Mouse (Mus musculus) embryo, embryonic 10 days (tissue): Measurements from ENCODE around the gene Stra6.
A peak's percentile ranks its signal among the peaks of the same experiment; 100 is the strongest.

ENCODE experiments used
- DNase-seq: peaks from one replicate; pipeline ENCODE4 v3.0.0-alpha.2; 2015; ENCODE audit warnings: low spot score

The Stra6 gene

GRCm38 (mm10) chr9:58095977-58096376 lies 32.4 kb downstream of the Stra6 start:
- DNase-seq = no peak

- DNase-seq = no peak
Measured at GRCm38 (mm10) chr9:58096629-58097301, 33.2 kb downstream of the Stra6 start.

GRCm38 (mm10) chr9:58099836-58100565 lies 36.4 kb downstream of the Stra6 start:
- no peak for DNase-seq

- DNase-seq = no peak
Measured at GRCm38 (mm10) chr9:58102013-58102412, 38.4 kb downstream of the Stra6 start.

- DNase-seq = no peak
Measured at GRCm38 (mm10) chr9:58103647-58104046, 40.1 kb downstream of the Stra6 start.

- peak; percentile 60 for DNase-seq
Measured at GRCm38 (mm10) chr9:58105595-58106169, 42.1 kb downstream of the Stra6 start.

GRCm38 (mm10) chr9:58107494-58107893 lies 43.9 kb downstream of the Stra6 start:
- no peak for DNase-seq

- DNase-seq = no peak
Measured at GRCm38 (mm10) chr9:58110787-58111186, 47.2 kb downstream of the Stra6 start.

- DNase-seq = no peak
Measured at GRCm38 (mm10) chr9:58111431-58111830, 47.8 kb downstream of the Stra6 start.

GRCm38 (mm10) chr9:58112321-58112751 lies 48.7 kb downstream of the Stra6 start:
- DNase-seq = peak; percentile 57

- DNase-seq = peak; percentile 56
Measured at GRCm38 (mm10) chr9:58112866-58113278, 49.3 kb downstream of the Stra6 start.

- peak; percentile 49 for DNase-seq
Measured at GRCm38 (mm10) chr9:58113279-58113884, 49.8 kb downstream of the Stra6 start.

GRCm38 (mm10) chr9:58114019-58114418 lies 50.4 kb downstream of the Stra6 start:
- DNase-seq = no peak

GRCm38 (mm10) chr9:58115297-58115925 lies 51.8 kb downstream of the Stra6 start:
- no peak for DNase-seq

GRCm38 (mm10) chr9:58116024-58116651 lies 52.5 kb downstream of the Stra6 start:
- DNase-seq = no peak

GRCm38 (mm10) chr9:58118671-58119070 lies 55.1 kb downstream of the Stra6 start, which contains the start of gene Ccdc33:
Gene Ccdc33, minus strand, starts transcription at chr9:58118823.
- no peak for DNase-seq

GRCm38 (mm10) chr9:58125085-58125484 lies 61.5 kb downstream of the Stra6 start:
- no peak for DNase-seq

- peak; percentile 56 for DNase-seq
Measured at GRCm38 (mm10) chr9:58125811-58126210, 62.2 kb downstream of the Stra6 start.

- peak; percentile 78 for DNase-seq
Measured at GRCm38 (mm10) chr9:58128926-58129413, 65.4 kb downstream of the Stra6 start.

GRCm38 (mm10) chr9:58129508-58129907 lies 65.9 kb downstream of the Stra6 start:
- no peak for DNase-seq

- no peak for DNase-seq
Measured at GRCm38 (mm10) chr9:58130909-58131308, 67.3 kb downstream of the Stra6 start.
